In genomic region chr2:165993173-165993900, GRCm38 (mm10) we compare ENCODE assay signal across 8 mouse cellular contexts. TPM values are rescaled to one million over a fixed set of nuclear protein-coding genes. Genes with fewer than 3 reads are reported as not detected.
DNase-seq lines count a peak whose midpoint lies in the region; ATAC-seq lines count a peak whose summit lies in the region.

No protein-coding gene starts in this region.

- H3K4me1 ChIP-seq in hindbrain, embryonic 11.5 days (replicated peaks; ENCODE audit: control insufficient read depth, insufficient read depth, low read length): 0 out of 2 replicates have a peak, but pooled peaks cover 3% of the 10 kb centered on the region
- H3K4me1 ChIP-seq in stomach, embryonic 14.5 days (ENCODE audit: control insufficient read depth, insufficient read depth, low read length): peaks cover 7% of the 10 kb centered on the region; the same call in 1 of the 2 replicates

- H3K9me3 ChIP-seq in hindbrain, embryonic 11.5 days (ENCODE audit: control insufficient read depth, low read length): no peaks in the 10 kb centered on the region
- no peaks in the 10 kb centered on the region for H3K9me3 ChIP-seq in stomach, embryonic 14.5 days (ENCODE audit: control insufficient read depth, low read depth, low read length)

- peak; percentile 44 for DNase-seq in kidney, adult 18-20 months
- no peak for DNase-seq in kidney, adult 8-10 months
- peak; percentile 56 for DNase-seq in hindbrain, embryonic 11.5 days (ENCODE audit: low spot score)
- DNase-seq in lung, postnatal 10 days: peak; percentile 24
- DNase-seq in layer of hippocampus, adult 18-20 months (ENCODE audit: low spot score in 2 of 2): no peak

- no peaks in the 10 kb centered on the region for H3K27me3 ChIP-seq in hindbrain, embryonic 11.5 days (ENCODE audit: control insufficient read depth, insufficient read depth, low read length)
- H3K27me3 ChIP-seq in stomach, embryonic 14.5 days (ENCODE audit: control insufficient read depth, insufficient read depth, low read length): no peaks in the 10 kb centered on the region

- ATAC-seq in CD4-positive, CD25-positive, alpha-beta regulatory T cell, adult 4 months: peak; percentile 1
- ATAC-seq in common myeloid progenitor, adult 5-6 weeks (replicated peaks; ENCODE audit: low read depth, poor library complexity, severe bottlenecking): peak; percentile 46; the same call in 1 of the 2 replicates
- ATAC-seq in hindbrain, embryonic 11.5 days (ENCODE audit: low FRiP score): peak; percentile 64
- peak; percentile 39 for ATAC-seq in stomach, embryonic 14.5 days (ENCODE audit: insufficient number of reproducible peaks, insufficient read depth, low FRiP score, low read depth)

- peak overlapping the region; percentile 96 for H3K9ac ChIP-seq in hindbrain, embryonic 11.5 days (ENCODE audit: low read depth, low read length)
- H3K9ac ChIP-seq in stomach, embryonic 14.5 days (replicated peaks; ENCODE audit: low read depth, low read length): peak overlapping the region; percentile 85

- 3% methylated on average over 34 of the region's 35 CpGs for WGBS in hindbrain, embryonic 11.5 days
- WGBS in stomach, embryonic 14.5 days: 3% methylated on average over 35 of the region's 35 CpGs

- H3K4me3 ChIP-seq in hindbrain, embryonic 11.5 days (ENCODE audit: low read depth, low read length): peak overlapping the region; percentile 95
- H3K4me3 ChIP-seq in stomach, embryonic 14.5 days (ENCODE audit: low read depth, low read length): peak overlapping the region; percentile 95

- peak overlapping the region; percentile 83 for H3K27ac ChIP-seq in hindbrain, embryonic 11.5 days (ENCODE audit: low read depth, low read length)
- peak overlapping the region; percentile 82; the same call in 1 of the 2 replicates for H3K27ac ChIP-seq in stomach, embryonic 14.5 days (ENCODE audit: low read length)

- H3K36me3 ChIP-seq in hindbrain, embryonic 11.5 days (ENCODE audit: control insufficient read depth, insufficient read depth, low read length): no peaks in the 10 kb centered on the region
- H3K36me3 ChIP-seq in stomach, embryonic 14.5 days (ENCODE audit: control insufficient read depth, insufficient read depth, low read length): no peaks in the 10 kb centered on the region

- H3K4me2 ChIP-seq in hindbrain, embryonic 11.5 days (replicated peaks; ENCODE audit: low read depth, low read length): peak overlapping the region; percentile 79
- H3K4me2 ChIP-seq in stomach, embryonic 14.5 days (replicated peaks; ENCODE audit: low read depth, low read length): peak overlapping the region; percentile 89

RNA-seq across cellular contexts. Expression of gene Ncoa3, which starts 0.9 kb away (rescaled TPM):
- 10 to 100 TPM; 78.6 to 87.5 TPM for polyA plus RNA-seq in CD4-positive, CD25-positive, alpha-beta regulatory T cell, adult 4 months (2017; shearing (Covaris generic))
- 26.7 and 39.7 TPM in 2 replicates for total RNA-seq in common myeloid progenitor, adult 5-6 weeks (2017)
- polyA plus RNA-seq in hindbrain, embryonic 11.5 days (2014; fragmentation: Nextera tagmentation; extraction: Ambion mirVana): 16.7 and 17.1 TPM in 2 replicates
- 22.8 and 25.7 TPM in 2 replicates for polyA plus RNA-seq in stomach, embryonic 14.5 days (2014; fragmentation: Nextera tagmentation; extraction: Ambion mirVana)
- total RNA-seq in layer of hippocampus, adult 18-20 months (2021): 10 to 100 TPM; 30.0 to 33.8 TPM

Comparison
In these comparisons a context has a peak if more than half of its experiments do, and no peak if none do; other contexts are left out.
1. DNase-seq: peak in kidney, adult 18-20 months (single experiment), hindbrain, embryonic 11.5 days (single experiment) and lung, postnatal 10 days (single experiment); none in kidney, adult 8-10 months (0 of 2) and layer of hippocampus, adult 18-20 months (0 of 2).
2. ATAC-seq: peak in every context shown above with its lines; median percentile 64 in hindbrain, embryonic 11.5 days; 46 in common myeloid progenitor, adult 5-6 weeks; 39 in stomach, embryonic 14.5 days; 1 in CD4-positive, CD25-positive, alpha-beta regulatory T cell, adult 4 months.